Mouse (Mus musculus): ENCODE measurements at regions not wholly inside any gene's neighbourhood (a gene's known extent, or its start where the extent isn't known, plus 50 kb on each side); places are given as distances from the start of the nearest gene placed in this dataset.
A peak's percentile ranks its signal among the peaks of the same experiment; 100 is the strongest.

GRCm38 (mm10) chr16:29991876-29992380 lies 72.3 kb upstream of the Hes1 start:
- DNase-seq (ENCODE audit: low read depth, low spot score) = no peak

- no peak for DNase-seq (ENCODE audit: low read depth, low spot score)
Observed at GRCm38 (mm10) chr16:29993111-29993510, 71.1 kb upstream of the Hes1 start.

GRCm38 (mm10) chr16:29993535-29993934 lies 70.6 kb upstream of the Hes1 start:
- no peak for DNase-seq (ENCODE audit: low read depth, low spot score)

DNA sequence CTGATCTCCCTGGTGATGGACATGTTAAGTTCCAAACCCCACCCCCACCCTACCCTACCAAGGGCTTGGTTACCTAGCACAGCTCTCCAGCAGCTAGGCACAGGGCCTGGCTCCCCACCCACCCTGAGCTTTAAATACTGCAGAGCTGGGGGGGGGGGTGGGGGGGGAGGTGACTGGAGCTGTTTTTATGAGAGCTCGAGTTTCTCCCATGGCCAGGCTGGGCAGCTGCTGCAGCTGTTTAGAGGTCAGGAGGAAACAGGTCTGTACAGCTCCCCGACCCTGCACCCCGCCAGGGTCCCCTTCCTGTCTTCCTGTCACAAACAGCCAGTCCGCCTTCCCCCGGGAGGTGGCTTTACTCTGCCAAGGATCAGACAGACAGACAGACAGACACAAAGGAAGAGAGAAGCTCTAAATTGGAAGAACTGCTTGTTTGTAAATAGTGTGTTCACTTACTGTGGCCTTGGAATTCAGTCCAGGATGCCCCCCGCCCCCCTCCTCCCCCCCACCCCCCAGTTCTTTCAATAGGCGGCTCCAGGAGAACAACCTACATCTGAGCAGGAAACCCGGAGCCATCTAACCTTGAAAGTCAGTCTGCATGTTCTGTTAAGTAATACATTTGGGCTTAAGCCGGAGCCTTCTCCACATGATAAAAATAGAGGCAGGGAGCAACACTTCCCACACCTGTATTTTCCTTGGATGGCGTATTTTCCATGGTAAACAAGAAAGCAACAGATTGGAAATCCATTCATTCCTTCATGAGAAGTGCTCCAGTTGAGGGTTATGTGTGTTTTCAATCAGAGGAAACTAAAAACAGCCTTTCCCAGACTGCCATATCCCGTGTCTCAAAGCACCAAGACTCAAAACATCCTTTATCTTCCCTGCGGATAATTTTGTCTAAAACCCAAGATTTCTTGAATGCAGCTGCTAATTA lies 67.8 kb upstream of the Hes1 start:
- no peak for DNase-seq (ENCODE audit: low read depth, low spot score)

GRCm38 (mm10) chr16:30000166-30000565 lies 64.0 kb upstream of the Hes1 start:
- no peak for DNase-seq (ENCODE audit: low read depth, low spot score)

- DNase-seq (ENCODE audit: low read depth, low spot score) = no peak
Observed at GRCm38 (mm10) chr16:30005124-30005523, 59.1 kb upstream of the Hes1 start.

DNA sequence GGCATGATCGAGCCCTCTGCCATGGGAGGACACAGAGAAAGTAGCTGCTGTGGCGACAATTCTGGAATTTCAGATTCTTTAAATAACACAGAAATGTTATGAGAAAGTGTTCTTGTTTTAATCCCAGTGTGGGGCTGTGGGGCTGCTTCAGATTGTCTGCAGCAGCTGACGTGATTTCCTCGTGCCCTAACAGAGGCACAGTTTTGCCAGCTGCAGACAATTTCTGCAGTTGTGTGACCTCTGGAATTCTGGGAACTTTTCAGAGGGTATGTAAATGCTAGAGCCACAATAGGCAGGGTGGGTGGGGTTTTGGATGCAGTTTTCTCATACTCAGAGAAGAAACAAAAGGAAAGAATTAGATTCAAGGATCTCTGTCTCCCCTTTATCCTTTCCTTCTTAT lies 57.4 kb upstream of the Hes1 start:
- no peak for DNase-seq (ENCODE audit: low read depth, low spot score)

- DNase-seq (ENCODE audit: low read depth, low spot score) = peak; percentile 49
Observed at GRCm38 (mm10) chr16:30008451-30009357, 55.5 kb upstream of the Hes1 start.

DNA sequence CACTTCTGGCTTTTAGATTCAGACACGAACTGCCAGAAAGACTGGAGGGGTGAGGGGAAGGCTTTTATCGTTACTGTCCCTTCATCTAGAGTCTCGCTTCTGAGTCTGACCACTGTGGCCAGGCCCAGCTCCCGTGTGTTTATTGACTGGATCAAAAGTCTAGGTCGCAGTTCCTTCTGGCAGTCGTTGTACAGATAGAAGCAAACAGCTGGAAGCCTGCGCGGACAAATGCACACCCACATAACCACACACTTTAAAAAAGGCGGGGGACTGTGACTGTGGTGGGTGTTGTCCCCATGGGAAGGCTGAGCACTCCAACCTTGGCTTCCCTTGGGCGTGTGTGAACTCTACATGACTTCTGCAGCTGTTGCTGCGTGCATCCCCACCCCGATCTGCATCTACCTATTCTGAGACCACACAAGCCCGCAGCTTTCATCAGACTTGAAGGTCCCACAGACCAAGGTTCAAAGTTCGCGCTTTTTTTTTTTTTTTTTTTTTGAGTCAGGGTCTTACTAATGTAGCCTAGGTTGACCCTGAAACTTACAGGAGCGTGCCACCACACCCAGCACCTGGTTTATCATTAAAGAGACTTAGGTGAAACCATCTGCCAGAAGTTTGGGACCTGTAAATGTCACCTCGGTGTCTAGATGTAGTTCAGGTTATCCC lies 54.5 kb upstream of the Hes1 start:
- peak; percentile 40 for DNase-seq (ENCODE audit: low read depth, low spot score)

- no peak for DNase-seq (ENCODE audit: low read depth, low spot score)
Observed at GRCm38 (mm10) chr16:30013123-30013522, 51.1 kb upstream of the Hes1 start.

- DNase-seq (ENCODE audit: low read depth, low spot score) = no peak
Observed at GRCm38 (mm10) chr16:30013943-30014342, 50.2 kb upstream of the Hes1 start.

Data from A20 (cell line).